Mouse (Mus musculus) right cerebral cortex, postnatal 36 days (tissue): ENCODE results near the gene Cpeb1.

Experiments
- DNase-seq, 2 experiments: peaks; one replicate each; pipeline ENCODE4 v3.0.0; 2022; ENCODE audit warnings: low spot score in 2 of 2, mixed read lengths in 1 of 2

The Cpeb1 gene

GRCm38 (mm10) chr7:81327661-81328060 is 127.6 kb downstream of the Cpeb1 start:
- DNase-seq, result no peak

- no peak for DNase-seq
Observed at GRCm38 (mm10) chr7:81326859-81327258, 128.4 kb downstream of the Cpeb1 start.

GRCm38 (mm10) chr7:81326043-81326442 is 129.2 kb downstream of the Cpeb1 start:
- no peak for DNase-seq

GRCm38 (mm10) chr7:81321776-81322175 is 133.5 kb downstream of the Cpeb1 start:
- DNase-seq, result no peak

GRCm38 (mm10) chr7:81319749-81320148 is 135.5 kb downstream of the Cpeb1 start:
- DNase-seq, result no peak

GRCm38 (mm10) chr7:81315583-81315982 is 139.7 kb downstream of the Cpeb1 start:
- DNase-seq, result no peak

GRCm38 (mm10) chr7:81311581-81311980 is 143.7 kb downstream of the Cpeb1 start:
- no peak for DNase-seq

GRCm38 (mm10) chr7:81311130-81311529 is 144.1 kb downstream of the Cpeb1 start:
- no peak for DNase-seq

GRCm38 (mm10) chr7:81309247-81309646 is 146.0 kb downstream of the Cpeb1 start:
- no peak for DNase-seq

- no peak for DNase-seq
Observed at GRCm38 (mm10) chr7:81307735-81308134, 147.5 kb downstream of the Cpeb1 start.

- DNase-seq, result no peak
Observed at GRCm38 (mm10) chr7:81304675-81305074, 150.6 kb downstream of the Cpeb1 start.

GRCm38 (mm10) chr7:81304100-81304499 is 151.2 kb downstream of the Cpeb1 start:
- no peak for DNase-seq

GRCm38 (mm10) chr7:81303682-81304081 is 151.6 kb downstream of the Cpeb1 start:
- no peak for DNase-seq

- no peak for DNase-seq
Observed at GRCm38 (mm10) chr7:81301323-81301722, 153.9 kb downstream of the Cpeb1 start.

GRCm38 (mm10) chr7:81298206-81298605 is 157.1 kb downstream of the Cpeb1 start:
- no peak for DNase-seq
